Mouse (Mus musculus) forebrain, postnatal 0 days (tissue): ENCODE measurements at regions not wholly inside any gene's neighbourhood (a gene's known extent, or its start where the extent isn't known, plus 50 kb on each side); places are given as distances from the start of the nearest gene placed in this dataset.

Experiments
- ATAC-seq: fragments of 200-750 bp; cut with Nextera tagmentation; 2 replicates; pipeline ENCODE4 v1.8.0; 2017; ENCODE audit warnings: mild to moderate bottlenecking, moderate library complexity
- DNase-seq: peaks from one replicate; pipeline ENCODE4 v3.0.0-alpha.2; 2015
- H3K27ac ChIP-seq: fragments of 300-500 bp; sonication (generic); 2 replicates; pipeline ENCODE4 v1.5.1; 2014; ENCODE audit warnings: low read depth, mild to moderate bottlenecking, antibody characterized with exemption, low read length, moderate library complexity, mixed read lengths
- H3K27me3 ChIP-seq: fragments of 300-500 bp; sonication (generic); 2 replicates; pipeline ENCODE4 v1.6.1; 2014; ENCODE audit warnings: mild to moderate bottlenecking, low read length, mixed read lengths; ENCODE audit not compliant: insufficient read depth
- H3K36me3 ChIP-seq: fragments of 300-500 bp; sonication (generic); 2 replicates; pipeline ENCODE4 v1.6.1; 2014; ENCODE audit warnings: mild to moderate bottlenecking, moderate library complexity; ENCODE audit not compliant: insufficient read depth
- H3K4me1 ChIP-seq: fragments of 300-500 bp; sonication (generic); 2 replicates; pipeline ENCODE4 v1.6.1; 2014; ENCODE audit warnings: antibody characterized with exemption; ENCODE audit not compliant: insufficient read depth
- H3K4me2 ChIP-seq: fragments of 300-500 bp; sonication (generic); 2 replicates; pipeline ENCODE4 v1.6.1; 2014; ENCODE audit warnings: low read depth, mild to moderate bottlenecking, moderate library complexity
- H3K4me3 ChIP-seq: fragments of 300-500 bp; sonication (generic); 2 replicates; pipeline ENCODE4 v1.5.1; 2014; ENCODE audit warnings: low read depth, low read length, mixed read lengths
- H3K9ac ChIP-seq: fragments of 300-500 bp; sonication (generic); 2 replicates; pipeline ENCODE4 v1.6.1; 2014; ENCODE audit warnings: mild to moderate bottlenecking
- H3K9me3 ChIP-seq: fragments of 300-500 bp; sonication (generic); 2 replicates; pipeline ENCODE4 v1.6.1; 2016; ENCODE audit warnings: low read length
- CTCF ChIP-seq: sonication (generic); IDR thresholded peaks from 2 replicates; pipeline ENCODE4 v1.5.1; 2016; ENCODE audit warnings: antibody characterized with exemption, control low read depth, low read depth
- WGBS: fragments of 180-500 bp; shearing (Covaris S2); extraction: QIAGEN DNeasy Blood & Tissue Kit; methylation state at CpG from one replicate; pipeline ENCODE4 v1.1.7; 2014; 5-methylcytosine and 5-hydroxymethylcytosine counted together

GRCm38 (mm10) chr11:71597709-71598108, 152.0 kb upstream of the Wscd1 start:
- 82% methylated on average over 1 of the region's 1 CpGs for WGBS
- ATAC-seq = no peak
- no peak for TF ChIP-seq CTCF

GRCm38 (mm10) chr11:71610782-71611181, 138.9 kb upstream of the Wscd1 start:
- no peak overlapping the region for H3K9ac ChIP-seq
- H3K27ac ChIP-seq = no peak overlapping the region
- TF ChIP-seq CTCF = no peak
- no peaks in the 10 kb centered on the region for H3K4me1 ChIP-seq
- ATAC-seq (no peak), DNase-seq (no peak)
- no peaks in the 10 kb centered on the region for H3K27me3 ChIP-seq
- no peaks in the 10 kb centered on the region for H3K36me3 ChIP-seq
- H3K4me2 ChIP-seq = no peak overlapping the region
- 34% methylated on average over 9 of the region's 9 CpGs for WGBS
- no peaks in the 10 kb centered on the region for H3K9me3 ChIP-seq
- H3K4me3 ChIP-seq = no peak overlapping the region

More at GRCm38 (mm10) chr11:71597709-71598108, 152.0 kb upstream of the Wscd1 start:
- Histone ChIP-seq H3K27ac (no peak overlapping the region), H3K9ac (no peak overlapping the region), H3K27me3 (no peaks in the 10 kb centered on the region), H3K4me2 (no peak overlapping the region), H3K4me1 (no peaks in the 10 kb centered on the region), H3K9me3 (no peaks in the 10 kb centered on the region), H3K4me3 (no peak overlapping the region), H3K36me3 (no peaks in the 10 kb centered on the region)
- no peak for DNase-seq

- H3K27me3 ChIP-seq = no peaks in the 10 kb centered on the region
- H3K4me2 ChIP-seq = no peak overlapping the region
- WGBS = 77% methylated on average over 5 of the region's 5 CpGs
- no peak overlapping the region for H3K9ac ChIP-seq
- ATAC-seq = no peak
- no peaks in the 10 kb centered on the region for H3K4me1 ChIP-seq
- no peaks in the 10 kb centered on the region for H3K36me3 ChIP-seq
- no peak for DNase-seq
- H3K27ac ChIP-seq = no peak overlapping the region
- no peak overlapping the region for H3K4me3 ChIP-seq
- no peaks in the 10 kb centered on the region for H3K9me3 ChIP-seq
- no peak for TF ChIP-seq CTCF
Measured at GRCm38 (mm10) chr11:71615526-71615925, 134.2 kb upstream of the Wscd1 start.

- H3K36me3 ChIP-seq = no peaks in the 10 kb centered on the region
- TF ChIP-seq CTCF = no peak
- H3K27ac ChIP-seq = no peak overlapping the region
- no peaks in the 10 kb centered on the region for H3K9me3 ChIP-seq
- no peak overlapping the region for H3K4me2 ChIP-seq
- no peaks in the 10 kb centered on the region for H3K4me1 ChIP-seq
- H3K27me3 ChIP-seq = no peaks in the 10 kb centered on the region
- no peak overlapping the region for H3K4me3 ChIP-seq
- no peak for ATAC-seq
- no peak overlapping the region for H3K9ac ChIP-seq
- DNase-seq = no peak
- 67% methylated on average over 5 of the region's 5 CpGs for WGBS
Measured at GRCm38 (mm10) chr11:71625501-71626191, 124.1 kb upstream of the Wscd1 start.

GRCm38 (mm10) chr11:71636111-71636510, 113.6 kb upstream of the Wscd1 start:
- no peak overlapping the region for H3K9ac ChIP-seq
- TF ChIP-seq CTCF = no peak
- no peaks in the 10 kb centered on the region for H3K36me3 ChIP-seq
- no peaks in the 10 kb centered on the region for H3K4me1 ChIP-seq
- ATAC-seq = no peak
- WGBS = 74% methylated on average over 1 of the region's 1 CpGs
- H3K9me3 ChIP-seq = no peaks in the 10 kb centered on the region
- no peak overlapping the region for H3K4me2 ChIP-seq
- DNase-seq = no peak
- H3K27ac ChIP-seq = no peak overlapping the region
- no peak overlapping the region for H3K4me3 ChIP-seq
- H3K27me3 ChIP-seq = no peaks in the 10 kb centered on the region

- DNase-seq = peak; percentile 32
- H3K27ac ChIP-seq = no peak overlapping the region
- ATAC-seq = peak; percentile 27; the same call in 1 of the 2 replicates
Measured at GRCm38 (mm10) chr11:71636785-71637184, 112.9 kb upstream of the Wscd1 start.

GRCm38 (mm10) chr11:71642886-71643285, 106.8 kb upstream of the Wscd1 start:
- WGBS = 76% methylated on average over 5 of the region's 5 CpGs
- ATAC-seq (no peak), DNase-seq (no peak)
- Histone ChIP-seq H3K36me3 (no peaks in the 10 kb centered on the region), H3K9ac (no peak overlapping the region), H3K4me1 (no peaks in the 10 kb centered on the region), H3K9me3 (no peaks in the 10 kb centered on the region), H3K27me3 (no peaks in the 10 kb centered on the region), H3K4me2 (no peak overlapping the region), H3K27ac (no peak overlapping the region), H3K4me3 (no peak overlapping the region)
- no peak for TF ChIP-seq CTCF

More at GRCm38 (mm10) chr11:71636785-71637184, 112.9 kb upstream of the Wscd1 start:
- Histone ChIP-seq H3K9ac (no peak overlapping the region), H3K9me3 (no peaks in the 10 kb centered on the region), H3K4me3 (no peak overlapping the region), H3K4me1 (no peaks in the 10 kb centered on the region), H3K4me2 (no peak overlapping the region), H3K36me3 (no peaks in the 10 kb centered on the region), H3K27me3 (no peaks in the 10 kb centered on the region)
- TF ChIP-seq CTCF = no peak
- WGBS = 17% methylated on average over 5 of the region's 5 CpGs
